Mouse (Mus musculus): ENCODE measurements around the gene Traf1.

The Traf1 gene

GRCm38 (mm10) chr2:34941061-34941675 lies 20.4 kb downstream of the Traf1 start:
- DNase-seq (ENCODE audit: low read depth, low spot score) = no peak

DNA sequence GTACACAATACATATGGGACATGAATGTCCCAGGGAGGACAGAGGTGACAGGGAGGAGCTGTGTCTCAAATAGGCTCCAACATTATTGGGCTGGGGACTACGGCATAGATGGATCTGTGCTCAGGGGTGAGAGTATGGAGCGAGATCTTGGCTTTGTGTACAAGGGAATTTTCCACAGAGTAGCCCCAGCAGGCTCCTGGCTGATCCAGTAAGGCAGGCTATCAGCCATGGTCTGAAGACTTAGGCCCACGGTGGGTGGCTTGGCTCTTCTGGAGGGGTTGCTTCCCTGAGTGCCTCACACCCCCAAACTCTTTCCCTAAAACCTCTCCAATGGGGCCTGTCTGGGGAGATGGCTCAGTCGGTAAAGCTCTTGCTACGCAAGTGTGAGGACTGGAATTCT lies 21.3 kb downstream of the Traf1 start:
- no peak for DNase-seq (ENCODE audit: low read depth, low spot score)

DNA sequence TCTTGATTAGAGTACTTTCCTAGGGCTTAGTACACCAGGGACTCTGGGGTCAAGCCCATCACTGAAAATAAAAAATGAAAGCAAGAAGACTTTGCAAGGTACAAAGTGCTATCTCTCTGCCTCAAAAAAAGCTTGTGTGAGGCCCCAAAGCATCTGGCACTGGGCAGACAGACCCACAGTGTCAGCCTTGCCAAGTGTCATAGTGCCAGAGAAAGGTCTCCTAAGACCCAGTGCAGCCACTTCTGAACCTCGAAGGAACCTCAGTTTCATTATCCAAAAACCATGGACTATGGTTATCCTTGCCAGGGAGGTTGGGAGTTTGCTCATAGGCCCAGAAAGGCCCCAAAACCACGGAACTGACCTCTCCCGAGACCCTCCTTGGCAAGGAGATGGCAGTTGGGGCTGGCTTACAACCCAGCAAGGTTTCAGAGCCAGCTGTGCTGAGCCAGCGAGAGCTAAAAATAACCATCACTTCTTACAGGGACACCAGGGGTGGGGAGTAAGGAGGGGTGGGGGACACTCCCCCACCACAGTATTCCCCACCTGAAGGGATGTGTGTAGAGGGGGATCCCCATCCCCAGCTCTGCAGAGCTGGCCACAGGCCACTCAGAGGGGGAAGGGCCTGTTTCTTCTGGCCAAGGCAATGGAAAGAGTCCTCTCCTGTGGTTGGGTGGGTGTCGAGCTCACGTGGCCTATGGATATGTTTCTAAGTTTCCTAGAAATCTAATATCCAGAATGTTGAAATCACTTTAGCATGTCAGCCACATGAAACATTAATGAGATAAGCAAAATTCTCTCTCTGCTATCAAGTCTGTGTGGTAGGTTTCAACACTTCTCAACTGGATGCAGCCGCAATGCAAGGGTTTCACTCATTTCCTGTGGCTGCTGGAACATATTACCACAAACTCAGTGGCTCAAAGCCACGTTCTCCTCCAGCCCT lies 23.0 kb downstream of the Traf1 start:
- DNase-seq (ENCODE audit: low read depth, low spot score) = no peak

DNA sequence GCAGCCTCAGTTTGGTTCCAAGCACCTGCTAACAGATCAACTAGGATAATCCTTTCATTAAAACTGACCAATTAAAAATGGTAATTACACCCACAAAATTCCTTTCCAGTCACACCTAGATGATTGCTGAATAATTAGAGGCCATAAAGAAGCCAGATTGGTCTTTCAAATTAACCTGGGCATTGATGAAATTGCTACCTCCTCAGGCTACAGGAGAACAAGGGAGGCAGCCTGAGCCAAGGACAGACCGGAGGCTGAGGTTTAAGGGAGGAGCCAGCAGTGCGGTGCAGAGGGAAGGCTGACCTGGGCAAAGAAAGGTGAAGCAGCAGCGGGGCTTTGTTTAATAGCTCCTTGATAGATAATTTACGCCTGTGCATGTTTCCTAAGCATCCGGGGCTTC lies 24.1 kb downstream of the Traf1 start:
- peak; percentile 45 for DNase-seq (ENCODE audit: low read depth, low spot score)

DNA sequence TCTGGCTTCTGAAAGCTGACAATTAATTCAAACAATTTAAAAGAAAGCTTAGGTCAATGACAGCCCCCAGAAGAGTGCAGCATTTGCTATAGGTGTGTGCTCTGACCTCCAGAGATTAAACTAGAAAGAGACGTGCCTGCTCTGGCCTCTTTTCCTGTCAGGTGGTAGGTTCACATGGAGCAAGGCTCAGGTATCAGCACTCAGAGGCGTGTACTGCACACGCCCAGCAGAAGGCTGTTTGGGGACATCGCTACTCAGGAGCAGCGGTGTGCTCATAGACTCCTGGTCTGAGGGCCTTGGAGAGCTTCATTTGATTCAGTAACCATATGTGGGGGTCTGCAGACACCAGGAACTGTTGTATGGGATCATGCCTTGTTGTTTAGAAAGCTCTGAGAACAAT lies 34.3 kb downstream of the Traf1 start:
- DNase-seq (ENCODE audit: low read depth, low spot score) = no peak

DNA sequence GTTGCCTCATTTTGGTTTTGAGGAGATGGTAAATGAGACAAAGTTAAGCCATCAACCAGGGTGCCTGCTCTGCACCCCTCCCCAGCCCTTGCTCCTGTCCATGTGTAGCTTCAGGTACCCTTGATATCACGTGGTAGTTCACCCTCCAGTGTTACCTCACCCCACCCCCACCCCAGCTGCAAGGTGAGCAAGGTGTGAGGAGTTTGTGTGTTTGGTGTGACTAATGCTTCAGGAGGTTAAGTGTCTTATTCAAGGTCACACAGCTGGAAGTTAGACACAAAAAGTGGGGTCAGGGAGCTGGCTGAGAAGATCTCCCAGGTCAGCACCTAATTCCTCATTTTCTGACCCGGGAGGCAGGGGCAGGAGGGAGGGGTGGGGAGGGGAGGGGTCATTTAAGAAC lies 38.8 kb downstream of the Traf1 start:
- no peak for DNase-seq (ENCODE audit: low read depth, low spot score)

DNA sequence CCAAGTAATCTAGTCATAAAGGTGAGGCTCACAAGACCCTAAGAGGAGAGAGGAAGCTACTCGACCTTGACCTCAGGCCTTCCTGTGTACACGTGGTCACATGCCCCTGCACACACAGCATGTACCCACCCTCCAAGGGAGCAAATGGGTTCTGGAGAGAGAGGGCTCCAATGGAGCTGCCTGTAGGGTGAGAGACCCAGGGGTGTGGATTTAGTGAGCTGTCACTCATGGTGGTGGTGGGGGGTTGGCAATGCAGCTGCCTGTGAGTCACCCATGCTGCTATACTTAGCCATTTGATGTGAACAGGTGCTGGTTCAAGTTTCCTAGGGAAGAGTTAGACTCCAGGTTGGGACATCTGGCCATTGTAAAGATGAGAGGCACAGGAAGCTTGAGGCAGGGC lies 41.4 kb downstream of the Traf1 start:
- peak; percentile 47 for DNase-seq (ENCODE audit: low read depth, low spot score)

DNA sequence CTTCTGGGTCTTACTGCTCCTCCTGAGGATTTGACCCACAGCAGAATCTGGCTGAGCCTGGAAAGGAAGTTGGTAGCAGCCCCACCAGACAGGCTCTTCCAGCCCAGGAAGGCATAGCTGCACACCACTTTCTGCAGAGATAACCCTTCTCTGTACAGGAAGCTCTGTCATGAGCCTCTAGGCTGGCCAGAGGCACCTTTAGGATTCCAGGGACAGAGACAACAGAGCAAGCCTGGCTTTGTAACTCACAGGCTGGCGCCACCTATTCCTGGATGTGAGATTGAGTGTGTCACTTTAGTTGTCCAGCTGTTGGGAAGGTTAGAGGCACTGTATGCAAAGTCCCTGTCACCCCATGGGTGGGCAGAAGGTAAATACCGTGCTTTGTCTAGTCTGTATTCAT lies 46.5 kb downstream of the Traf1 start:
- no peak for DNase-seq (ENCODE audit: low read depth, low spot score)

DNA sequence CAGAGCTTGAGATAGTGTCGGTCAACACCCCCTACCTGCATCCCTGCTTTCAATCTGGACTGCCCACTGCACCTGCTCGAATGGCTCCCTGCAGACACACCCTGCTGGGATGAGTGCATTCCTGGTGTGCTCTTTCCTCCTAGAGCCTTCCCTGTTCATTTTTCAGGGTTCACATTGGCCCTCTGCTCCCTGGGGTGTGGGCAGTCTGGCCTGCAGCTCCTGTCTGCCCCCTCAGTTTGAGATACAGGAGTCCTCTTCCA lies 46.8 kb downstream of the Traf1 start:
- DNase-seq (ENCODE audit: low read depth, low spot score) = no peak

DNA sequence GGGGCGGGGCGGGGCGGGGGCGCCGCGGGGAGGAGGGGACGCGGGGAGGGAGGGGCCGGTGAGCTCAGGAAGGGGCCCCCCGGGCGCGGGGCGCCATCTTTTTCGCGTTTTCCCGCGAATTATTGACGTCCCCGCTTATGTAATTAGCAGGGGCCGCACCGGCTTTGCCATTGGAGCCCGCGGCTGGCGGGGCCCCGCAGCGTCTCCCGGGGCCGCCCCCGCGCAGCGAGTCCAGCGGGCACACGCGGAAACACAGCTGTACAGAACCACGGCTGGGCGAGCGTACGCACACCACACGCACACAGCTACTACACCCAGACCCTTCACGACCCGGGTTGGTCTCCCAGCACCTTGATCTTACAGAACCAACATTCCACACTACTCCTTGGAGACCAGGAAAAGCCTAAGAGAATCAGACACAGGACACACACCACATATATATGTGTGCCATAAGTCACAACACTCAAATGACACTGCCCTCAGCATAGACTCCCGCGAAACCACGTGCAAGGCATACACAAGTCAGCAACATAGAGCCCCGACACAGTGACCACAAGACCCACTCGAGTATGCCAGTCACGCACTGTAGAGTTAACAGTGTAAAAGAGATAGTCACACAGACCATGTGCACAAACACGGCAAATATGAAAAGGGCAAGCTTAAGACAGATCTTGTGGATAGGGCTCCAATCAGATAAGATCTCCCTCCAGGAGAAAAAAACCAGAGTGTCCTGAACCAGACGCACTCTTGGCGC lies 47.3 kb downstream of the Traf1 start:
- DNase-seq (ENCODE audit: low read depth, low spot score) = no peak

GRCm38 (mm10) chr2:34913218-34914068 lies 48.1 kb downstream of the Traf1 start, which contains the start of gene Phf19:
Phf19 (minus strand) TSS chr2:34914026.
- DNase-seq (ENCODE audit: low read depth, low spot score) = peak; percentile 38

- DNase-seq (ENCODE audit: low read depth, low spot score) = no peak
Observed at GRCm38 (mm10) chr2:34912613-34913012, 49.0 kb downstream of the Traf1 start.

DNA sequence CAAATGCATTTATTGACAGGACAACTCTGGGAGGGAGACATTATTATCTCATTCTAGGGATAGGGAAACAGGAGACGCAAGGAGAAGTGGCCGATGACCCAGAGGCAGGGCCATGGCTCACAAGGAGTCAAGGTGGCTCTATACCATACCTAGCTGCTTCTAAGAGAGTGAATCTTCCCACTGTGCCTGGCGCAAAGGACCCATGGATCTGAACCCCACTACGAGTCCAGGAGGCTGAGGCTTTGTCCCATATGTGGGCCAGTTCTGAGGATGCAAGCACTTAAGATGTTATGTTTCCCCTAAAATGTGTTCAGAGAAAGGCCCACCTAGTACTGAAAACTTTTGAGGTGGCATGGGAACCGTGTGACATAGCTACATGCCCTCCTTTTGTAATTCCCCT lies 49.7 kb downstream of the Traf1 start:
- no peak for DNase-seq (ENCODE audit: low read depth, low spot score)

DNA sequence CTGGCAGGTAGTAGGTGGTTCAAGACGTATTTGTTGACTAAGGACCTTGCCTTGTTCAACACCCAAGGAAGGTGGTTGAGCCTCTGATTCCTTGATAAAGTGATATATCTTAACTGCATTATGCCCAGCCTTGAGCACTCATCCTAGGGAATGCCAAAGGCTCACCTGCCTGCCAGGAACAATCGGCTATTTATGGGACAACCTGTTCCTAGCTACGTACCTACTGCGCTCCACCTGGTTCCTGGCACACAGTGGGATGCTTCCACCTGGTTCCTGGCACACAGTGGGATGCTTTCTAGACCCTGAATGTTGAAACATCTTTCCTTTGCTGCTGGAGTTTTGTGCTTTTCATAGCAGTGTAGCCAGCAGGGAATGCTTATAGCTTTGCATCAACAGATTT lies 51.9 kb downstream of the Traf1 start:
- no peak for DNase-seq (ENCODE audit: low read depth, low spot score)

DNA sequence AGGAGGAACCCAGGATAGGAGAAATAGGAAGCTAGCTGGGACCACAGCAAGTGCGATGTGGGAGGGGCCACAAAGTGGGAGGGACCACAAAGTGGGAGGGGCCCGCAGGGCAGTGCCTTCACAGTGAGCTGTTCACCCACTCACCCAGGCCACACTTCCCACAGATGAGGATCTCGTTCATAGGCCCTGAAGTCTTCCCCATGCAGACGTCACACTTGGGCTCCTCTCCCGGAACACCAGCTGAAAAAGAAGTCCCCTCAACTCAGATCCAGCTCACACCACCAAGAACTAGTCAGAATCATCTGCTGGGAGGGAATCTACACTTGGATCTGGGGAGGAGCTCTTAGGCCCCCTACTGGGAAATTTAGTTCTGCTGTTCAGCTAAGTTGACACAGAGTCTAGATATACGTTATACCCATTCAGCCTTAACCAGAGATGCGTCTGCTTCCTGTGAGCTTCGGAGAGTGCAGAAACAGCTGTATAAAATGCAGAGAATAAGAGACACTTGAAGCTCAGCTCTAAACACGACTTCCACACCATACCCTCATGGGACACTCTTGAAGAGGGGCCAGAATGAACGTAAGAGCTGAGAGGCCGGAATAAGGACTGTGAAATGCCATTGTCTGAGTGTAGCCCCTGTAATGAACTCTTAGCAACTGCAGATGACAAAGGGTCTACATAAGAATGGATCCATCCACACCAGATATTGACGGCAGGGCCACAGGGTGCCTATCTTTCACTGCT lies 54.5 kb downstream of the Traf1 start:
- peak; percentile 81 for DNase-seq (ENCODE audit: low read depth, low spot score)

- DNase-seq (ENCODE audit: low read depth, low spot score) = no peak
Observed at GRCm38 (mm10) chr2:34906426-34906825, 55.1 kb downstream of the Traf1 start.

GRCm38 (mm10) chr2:34904849-34905542 lies 56.6 kb downstream of the Traf1 start:
- DNase-seq (ENCODE audit: low read depth, low spot score) = peak; percentile 99

DNA sequence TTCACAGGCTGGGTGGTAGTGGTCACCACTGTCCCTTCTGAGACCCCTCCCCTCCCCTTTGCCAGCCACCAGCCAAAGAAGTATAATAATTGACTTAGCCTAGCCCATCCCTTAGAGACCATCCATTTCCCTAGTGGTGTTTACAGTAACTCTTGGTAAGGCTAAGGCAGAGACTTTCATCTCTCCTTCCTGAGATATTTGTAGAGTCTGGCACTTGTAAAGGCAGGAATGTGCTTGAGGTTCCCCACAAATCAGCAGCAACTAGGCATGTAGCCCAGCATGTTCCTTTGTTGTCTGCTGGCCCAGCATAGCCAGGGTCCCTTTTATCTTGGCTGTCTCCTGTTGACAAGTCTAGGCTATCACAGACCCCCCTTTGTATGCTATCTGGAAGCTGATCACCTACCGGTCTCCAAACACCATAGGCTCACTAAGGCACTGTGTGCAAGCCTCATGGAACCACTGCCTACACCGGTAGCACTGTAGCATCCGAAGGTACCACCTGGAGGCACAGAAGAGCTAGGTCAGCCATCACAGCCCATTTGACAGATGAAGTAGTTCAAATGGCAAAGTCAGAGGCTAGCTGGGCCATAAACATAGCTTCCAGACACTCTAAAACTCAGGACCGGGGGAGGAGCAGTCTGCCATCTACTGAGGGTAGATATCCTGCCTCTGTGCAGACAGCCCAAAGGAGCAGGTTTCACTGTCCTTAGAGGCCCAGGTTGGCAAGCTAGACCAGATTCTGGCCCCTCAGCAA lies 57.7 kb downstream of the Traf1 start:
- no peak for DNase-seq (ENCODE audit: low read depth, low spot score)

GRCm38 (mm10) chr2:34903191-34903590 lies 58.4 kb downstream of the Traf1 start:
- no peak for DNase-seq (ENCODE audit: low read depth, low spot score)

DNA sequence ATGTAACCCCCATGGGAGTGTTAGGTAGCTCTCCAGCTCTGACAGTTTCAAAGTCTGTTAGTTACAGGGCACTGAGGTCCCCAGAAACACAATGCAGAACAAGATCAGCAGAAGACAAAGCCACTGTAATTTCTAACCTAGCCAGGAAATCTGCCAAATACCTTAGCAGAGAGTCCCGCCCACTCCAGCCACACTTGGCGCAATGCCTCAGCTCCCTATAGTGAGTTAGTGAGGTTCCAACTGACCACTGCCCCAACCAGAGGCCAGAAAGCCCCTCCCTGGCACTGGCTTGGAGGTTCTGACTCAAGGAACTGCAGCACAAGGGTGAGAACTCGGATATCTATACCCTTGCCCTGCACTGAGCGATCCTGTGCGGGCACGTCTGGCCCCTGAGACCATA lies 58.8 kb downstream of the Traf1 start:
- DNase-seq (ENCODE audit: low read depth, low spot score) = no peak
